Mouse (Mus musculus) brain, embryonic 18.5 days (tissue): Measurements from ENCODE around the gene Trim3.

Source experiments
- DNase-seq: peaks from one replicate; pipeline ENCODE4 v3.0.0-alpha.2; 2012; ENCODE audit warnings: low read depth, low spot score

Gene Trim3

DNA sequence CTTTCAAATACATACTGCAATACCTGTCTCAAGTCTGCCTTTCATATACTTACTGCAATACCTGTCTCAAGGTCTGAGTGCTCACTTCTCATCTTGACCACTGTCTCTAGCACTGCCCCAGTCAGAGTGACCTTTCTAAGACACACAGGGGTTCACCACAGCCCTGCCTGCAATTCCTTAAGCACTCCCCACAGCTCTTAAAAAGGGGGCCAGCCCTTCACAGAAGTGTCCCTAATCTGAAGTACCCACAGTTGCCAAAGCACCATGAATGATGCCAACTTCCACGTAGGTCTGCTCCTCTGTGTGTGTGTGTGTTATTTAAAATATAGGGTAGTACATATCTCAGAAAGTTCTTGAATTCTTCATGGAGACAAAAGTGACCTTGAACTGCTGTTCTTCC lies 21.6 kb downstream of the Trim3 start:
- no peak for DNase-seq

DNA sequence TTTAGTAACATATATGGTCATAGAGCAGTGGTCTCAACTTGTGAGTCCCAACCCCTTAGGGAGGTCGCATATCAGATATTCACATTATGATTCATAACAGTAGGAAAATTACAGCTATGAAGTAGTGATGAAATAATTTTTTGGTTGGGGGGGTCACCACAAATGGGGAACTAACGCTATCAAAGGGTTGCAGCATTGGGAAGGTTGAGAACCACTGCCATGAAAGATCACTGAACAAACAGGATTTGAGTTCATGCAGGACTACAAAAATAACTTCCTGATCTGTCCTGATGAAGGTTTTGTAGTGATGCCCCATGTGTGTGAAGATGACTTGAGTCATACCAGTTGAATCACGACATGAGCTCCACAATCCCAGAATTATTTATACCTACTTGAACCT lies 24.9 kb downstream of the Trim3 start:
- no peak for DNase-seq

DNA sequence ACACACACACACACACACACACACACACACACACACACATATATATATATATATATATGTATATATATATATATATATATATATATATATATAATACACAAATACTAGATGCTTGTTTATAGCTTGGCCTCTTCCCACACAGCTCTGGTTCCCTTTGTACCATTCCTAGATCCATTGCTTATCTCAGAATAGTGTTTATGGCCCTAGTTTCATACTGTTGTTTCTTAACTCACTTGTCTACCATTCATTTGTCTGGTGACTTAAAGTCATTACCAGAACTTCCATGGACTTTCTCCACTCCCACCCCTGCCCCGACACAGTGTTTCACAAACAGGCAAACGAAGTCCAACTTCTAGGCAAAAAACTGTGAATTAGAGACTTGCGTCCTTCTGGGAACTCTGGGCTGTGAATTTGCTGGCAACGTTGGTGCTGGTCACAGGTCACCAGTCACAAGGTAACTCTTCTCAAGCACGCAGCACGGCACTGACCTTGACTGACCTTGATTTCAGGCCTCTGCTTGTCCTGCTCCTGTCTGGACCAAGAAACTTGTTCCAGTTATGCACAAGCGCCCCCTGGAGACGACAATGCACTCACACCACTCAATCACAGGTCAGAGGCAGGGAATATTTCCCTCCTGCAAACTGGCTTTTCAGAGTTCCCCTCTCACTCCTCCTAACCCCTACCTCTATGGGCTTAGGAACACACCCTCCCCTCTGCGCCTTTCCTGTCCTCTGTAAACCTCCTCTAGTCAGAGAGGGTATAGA lies 30.3 kb downstream of the Trim3 start:
- no peak for DNase-seq

DNA sequence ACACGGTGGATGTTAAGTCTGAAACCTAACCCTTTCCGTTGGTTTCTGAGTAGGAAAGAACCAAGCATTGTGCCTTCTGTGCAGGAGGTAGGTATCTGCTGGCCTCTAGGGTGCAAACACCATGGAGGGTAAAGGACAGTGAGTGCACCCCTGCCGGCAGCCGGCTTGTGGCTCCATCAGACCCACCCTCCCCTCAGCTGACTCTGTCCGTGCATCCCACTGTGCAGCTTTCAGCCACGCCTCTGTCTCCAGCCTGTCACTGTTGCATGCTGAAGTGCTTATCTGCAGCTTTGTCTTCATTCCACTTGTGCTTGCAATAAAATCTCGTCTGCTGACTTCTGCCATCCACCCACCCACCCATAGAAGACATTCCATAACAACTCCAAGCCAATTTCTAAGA lies 43.3 kb downstream of the Trim3 start:
- DNase-seq = no peak

DNA sequence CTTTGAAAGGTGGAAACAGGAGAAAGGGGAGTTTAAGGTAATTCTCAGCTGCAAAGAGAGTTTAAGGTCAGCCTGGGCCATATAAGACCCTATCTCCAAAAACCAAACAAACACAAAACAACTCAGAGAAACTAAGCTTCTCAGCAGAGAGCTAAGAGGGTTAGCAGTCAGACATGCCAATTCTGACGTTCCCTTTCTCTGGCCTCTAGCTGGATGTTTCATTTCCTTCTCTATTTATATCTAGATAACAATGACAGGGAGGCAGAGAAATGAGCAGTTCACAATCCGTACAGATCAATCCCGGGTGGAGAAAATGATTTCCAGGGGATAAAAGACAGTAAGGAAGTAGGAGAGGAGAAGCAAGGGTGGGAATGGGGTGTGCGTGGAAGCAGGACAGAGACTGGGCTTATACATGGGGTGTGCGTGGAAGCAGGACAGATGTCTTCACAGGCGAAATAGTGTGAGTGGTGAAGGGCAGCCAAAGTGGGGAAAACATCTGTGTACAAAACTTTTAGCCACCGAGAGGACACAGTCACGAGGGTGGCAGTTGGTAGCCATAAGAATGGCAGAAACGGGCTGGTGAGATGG lies 45.0 kb downstream of the Trim3 start:
- DNase-seq = no peak

DNA sequence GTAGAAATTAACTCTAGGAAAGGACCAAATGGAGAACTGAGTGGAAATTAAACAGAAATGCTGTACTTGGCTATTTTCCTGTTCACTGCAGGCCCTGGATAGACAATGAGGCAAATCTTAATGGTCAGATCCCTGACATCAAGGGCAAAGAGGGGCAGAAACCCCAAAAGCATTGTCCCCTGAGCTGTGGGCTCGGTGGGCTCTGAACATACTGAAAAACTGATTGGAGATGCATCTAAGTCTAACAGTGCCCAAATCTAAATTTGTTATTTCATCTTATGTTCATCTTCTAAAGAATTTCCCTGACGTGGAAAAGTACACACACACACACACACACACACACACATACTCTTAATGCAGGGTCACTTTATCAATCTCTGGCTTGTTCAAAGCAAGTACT lies 51.4 kb downstream of the Trim3 start:
- DNase-seq = no peak

DNA sequence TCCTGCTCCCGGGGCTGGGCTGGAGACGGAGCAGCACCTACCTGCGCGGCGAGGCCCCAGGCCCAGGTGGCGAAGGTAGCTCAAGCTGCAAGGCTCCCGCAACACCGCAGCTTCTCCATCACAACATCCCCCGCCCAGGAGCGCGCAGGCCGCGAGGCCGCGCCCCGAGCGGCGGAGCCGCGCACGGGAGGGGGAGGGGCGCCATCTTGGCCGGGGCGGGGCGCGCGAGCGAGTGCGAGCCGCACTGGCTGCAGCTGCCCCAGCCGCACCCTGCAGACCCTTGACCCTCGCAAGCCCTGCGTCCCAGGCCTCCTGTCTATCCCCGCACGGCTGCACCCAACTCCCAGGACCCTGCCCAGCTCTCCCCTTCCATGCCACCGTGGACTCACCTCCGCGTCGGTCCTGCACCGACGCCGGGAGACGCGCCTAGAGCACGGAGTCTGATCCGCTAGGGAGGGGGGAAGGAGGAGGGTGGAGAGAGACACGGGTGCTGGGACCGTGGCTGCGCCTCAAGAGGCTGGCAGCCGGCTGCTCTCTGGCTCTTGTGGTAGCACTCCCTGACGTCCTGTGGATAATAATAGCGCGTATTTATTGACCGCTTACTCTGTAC lies 52.2 kb downstream of the Trim3 start, which contains the start of gene Apbb1:
Gene Apbb1, minus strand, starts transcription at position 560 of the 610 bp plus-strand sequence.
- no peak for DNase-seq

DNA sequence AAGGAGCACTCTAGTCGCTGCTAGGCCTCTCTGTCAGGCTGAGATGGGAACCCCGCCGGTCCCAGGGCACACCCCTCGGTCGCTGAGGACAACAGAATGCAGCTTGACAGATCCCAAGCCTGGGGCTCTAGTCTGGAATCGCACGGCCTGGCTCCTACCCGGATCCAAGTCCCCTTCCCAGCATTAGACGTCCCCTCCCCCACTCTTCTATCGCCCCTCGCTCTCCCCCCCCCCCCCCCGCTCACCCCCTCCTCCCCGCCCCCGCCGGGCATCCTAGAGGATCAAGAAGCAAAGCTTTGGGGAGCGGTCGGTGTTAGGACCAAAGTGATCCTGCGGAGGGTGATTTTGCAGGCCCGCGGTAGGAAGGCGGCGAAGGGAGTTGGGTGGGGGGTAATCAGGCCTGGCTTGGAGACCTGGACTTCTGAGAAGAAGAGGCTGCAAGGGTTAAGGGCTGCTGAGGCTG lies 52.7 kb downstream of the Trim3 start:
- DNase-seq = no peak

DNA sequence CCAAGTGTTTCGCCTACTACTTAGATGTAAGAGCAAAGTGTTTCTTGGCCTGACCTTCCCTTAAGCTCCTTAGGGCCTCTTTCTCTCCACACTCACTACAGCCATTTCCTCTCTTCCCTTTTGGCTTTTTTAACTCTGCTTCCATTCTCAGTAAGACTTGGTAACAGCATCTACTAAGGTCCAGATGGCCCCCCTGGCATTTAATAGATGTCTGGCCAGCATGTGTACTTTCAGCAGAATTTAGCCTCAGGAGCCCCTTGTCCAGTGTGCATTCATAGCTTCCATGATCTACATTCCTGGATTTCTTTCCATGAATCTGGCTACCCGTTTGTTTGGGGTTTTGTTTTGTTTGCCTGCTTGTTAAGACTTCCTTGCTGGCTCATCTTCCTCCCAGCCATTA lies 54.9 kb downstream of the Trim3 start:
- DNase-seq = no peak

DNA sequence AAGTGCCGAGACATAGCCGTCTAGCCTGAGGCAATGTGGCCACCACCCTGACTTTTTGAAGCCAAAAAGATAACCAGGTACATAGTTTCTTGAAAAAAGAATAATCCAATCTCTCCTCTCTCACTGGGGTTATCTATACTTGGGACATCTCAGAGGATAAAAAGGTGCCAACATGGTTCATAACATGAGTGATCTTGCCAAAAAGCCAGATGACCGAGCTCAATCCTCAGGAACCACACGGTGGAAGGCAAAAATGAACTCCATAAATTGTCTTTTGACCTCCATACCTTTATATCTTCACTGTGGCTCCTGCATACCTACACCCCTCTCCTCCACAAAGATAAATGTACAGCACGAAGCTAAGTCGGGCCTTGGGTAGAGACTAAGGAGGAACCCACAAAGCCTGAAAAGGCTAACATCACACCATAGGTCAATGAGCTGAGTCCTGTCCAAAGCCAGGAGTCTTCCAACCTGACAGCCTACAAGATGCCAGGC lies 55.9 kb downstream of the Trim3 start:
- DNase-seq = no peak

DNA sequence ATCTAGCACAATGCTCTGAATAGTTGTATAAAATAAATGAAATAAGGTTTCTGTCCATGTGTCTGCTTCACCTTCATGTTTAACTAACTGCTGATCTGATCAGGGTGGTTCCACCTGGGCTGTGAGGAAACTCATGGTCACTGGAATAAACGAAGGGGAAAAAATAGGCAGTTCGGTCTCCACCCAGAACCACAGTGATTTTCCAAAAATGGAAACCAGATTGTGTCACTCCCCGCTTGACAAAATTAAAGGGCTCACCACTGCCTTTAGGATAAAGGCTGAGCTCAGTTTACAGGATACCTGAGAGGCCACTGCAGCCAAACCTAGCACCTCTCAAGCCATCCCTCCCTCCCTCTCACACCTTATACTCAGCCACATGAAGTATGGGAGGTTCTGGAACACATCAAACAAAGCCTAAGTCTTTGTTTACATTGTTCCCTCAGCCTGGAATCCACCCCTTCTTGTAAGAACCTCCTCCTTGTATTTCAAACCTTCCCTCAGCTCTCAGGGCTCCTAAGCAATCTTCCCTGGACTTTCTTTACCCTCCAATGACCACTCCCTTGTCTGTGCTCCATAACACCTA lies 57.1 kb downstream of the Trim3 start:
- DNase-seq = no peak

DNA sequence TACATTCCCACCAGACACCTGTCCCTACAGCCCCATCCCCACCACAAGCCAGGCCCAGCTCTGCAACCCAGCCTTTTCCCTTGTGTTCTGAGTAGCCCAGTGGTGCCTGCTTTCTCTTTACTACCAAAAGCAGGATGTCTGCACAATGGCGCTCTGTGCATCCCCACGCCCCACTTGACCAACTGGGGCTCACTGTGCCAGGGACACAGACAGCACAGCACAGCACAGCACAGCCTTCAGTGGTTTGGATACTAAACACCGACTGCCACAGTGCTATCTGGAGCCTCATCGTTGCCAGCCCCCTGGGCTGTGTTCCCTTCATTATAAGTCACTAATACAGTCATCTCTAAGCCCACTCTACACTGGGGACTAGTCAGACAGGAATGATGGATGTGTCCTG lies 58.8 kb downstream of the Trim3 start:
- DNase-seq = no peak

DNA sequence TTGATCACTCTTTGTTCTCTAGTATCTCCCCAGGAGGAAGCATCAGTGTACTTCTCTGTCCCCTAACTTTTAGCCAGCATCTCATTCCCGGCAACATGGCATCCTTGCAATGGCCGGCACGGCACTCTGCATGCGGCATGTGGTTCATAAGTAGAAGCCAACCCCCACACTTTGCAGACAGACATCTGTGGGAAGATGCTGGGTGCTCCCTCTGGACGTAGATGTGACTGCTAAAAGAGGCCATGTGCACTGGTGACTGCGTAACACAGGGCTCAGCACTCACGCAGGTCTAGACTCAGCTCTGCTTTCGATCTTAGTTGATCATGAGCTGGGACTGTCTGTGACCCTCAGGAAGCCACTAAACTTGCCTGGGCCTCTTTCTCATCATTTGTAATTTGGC lies 60.4 kb downstream of the Trim3 start:
- DNase-seq = no peak

DNA sequence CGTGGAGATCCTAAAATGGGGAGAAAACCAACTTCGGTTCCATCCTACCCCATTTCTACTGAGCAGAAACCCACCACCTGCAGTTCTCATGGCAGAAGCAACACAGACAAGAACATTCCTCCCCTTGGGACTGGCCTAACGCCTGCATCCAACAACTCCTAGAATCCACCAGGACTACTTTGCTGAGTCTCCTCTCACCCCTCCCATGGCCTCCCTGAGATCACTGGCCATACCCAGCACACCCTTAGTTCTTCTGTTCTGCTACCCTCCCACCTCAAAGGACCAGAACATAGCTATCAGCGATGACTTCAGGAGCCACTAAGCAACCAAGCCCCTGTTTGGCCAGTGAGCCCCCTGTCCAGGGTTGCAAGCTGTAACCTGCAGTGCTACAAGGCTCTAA lies 62.6 kb downstream of the Trim3 start:
- DNase-seq = no peak

DNA sequence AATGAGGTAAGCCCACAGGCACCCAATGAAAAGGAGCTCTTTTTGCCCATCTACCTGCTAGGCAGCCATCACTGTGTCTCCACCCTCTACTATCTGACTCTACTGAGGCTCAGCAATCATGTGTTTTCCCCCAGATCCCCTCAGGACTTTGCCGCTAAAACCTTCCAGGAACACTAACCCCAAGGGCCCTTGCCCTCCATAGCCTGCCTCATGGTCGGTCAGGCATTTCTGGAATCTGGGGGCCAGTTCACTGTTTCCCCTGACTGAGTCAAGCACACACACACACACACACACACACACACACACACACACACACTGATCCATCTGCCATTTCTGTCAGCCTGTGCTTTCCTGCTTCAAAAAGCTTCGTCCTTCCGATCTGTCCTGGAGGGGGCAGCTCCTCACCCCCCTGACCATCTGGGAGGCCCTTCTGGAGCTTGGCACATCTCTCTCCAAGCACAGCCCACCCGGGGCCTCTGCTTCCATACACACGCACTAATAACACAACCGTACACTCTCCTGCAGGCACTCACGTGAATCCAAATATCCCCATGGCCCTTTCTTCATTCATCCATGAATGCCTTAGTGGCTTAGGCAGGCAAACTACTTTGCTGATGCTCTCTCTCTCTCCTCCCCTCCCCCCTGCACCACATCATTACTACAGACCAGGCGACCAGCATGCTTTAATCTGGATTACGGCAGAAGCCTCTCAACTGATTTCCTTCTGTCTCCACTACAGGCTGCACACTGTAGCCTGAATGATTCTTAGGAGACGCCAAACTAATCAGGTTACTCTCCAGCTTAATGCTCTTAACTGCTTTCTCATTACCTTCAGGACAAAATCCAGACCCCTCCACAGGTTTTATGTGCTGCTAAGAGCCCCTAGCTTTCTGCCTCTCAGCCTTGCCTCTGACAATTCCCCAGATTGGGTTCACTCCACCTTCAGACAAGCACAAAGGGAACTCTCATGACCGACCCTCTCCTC lies 63.6 kb downstream of the Trim3 start:
- peak; percentile 16 for DNase-seq

DNA sequence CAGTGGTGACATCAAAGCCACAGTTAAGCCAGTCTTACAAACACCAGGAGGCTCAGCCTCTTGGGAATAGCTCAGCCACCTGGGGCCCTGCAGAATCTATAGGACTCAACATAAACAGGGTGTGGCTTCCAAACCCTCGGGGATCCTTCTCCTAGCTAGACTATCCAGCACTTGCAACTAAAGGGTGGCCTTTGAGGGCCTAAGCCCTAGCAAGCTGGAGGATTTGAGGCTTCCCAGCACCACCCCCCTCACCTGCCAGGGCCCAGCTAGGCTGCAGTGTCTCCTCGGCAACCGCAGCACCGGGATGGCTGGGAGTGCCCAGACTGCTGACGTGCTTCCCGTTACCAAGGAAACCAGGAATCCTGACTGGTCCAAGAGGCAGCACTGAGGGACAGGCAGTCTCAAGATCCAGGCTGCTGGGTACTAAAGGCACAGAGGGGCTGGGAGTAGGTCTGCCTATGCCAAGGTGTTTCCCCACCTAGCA lies 64.3 kb downstream of the Trim3 start:
- DNase-seq = peak; percentile 60

DNA sequence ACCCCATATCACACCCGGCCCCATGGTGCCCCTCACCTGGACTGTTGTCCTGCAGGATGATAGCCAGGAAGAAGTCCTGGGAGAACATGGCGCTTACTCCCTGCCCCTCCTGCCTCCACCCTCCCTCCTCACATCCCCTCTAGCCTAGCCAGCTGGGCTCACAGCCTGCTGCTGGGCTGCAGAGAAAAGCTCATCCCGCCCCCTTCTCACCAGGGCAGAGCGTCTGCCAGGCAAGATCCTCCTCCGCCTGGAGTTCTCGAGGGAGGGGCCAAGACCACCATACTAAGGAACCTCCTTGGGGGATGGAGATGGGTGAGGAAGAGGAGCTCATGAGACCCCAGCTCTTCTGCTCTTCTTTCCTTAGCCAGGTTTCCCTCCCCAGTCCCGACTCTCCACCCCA lies 64.8 kb downstream of the Trim3 start:
- DNase-seq = peak; percentile 16

DNA sequence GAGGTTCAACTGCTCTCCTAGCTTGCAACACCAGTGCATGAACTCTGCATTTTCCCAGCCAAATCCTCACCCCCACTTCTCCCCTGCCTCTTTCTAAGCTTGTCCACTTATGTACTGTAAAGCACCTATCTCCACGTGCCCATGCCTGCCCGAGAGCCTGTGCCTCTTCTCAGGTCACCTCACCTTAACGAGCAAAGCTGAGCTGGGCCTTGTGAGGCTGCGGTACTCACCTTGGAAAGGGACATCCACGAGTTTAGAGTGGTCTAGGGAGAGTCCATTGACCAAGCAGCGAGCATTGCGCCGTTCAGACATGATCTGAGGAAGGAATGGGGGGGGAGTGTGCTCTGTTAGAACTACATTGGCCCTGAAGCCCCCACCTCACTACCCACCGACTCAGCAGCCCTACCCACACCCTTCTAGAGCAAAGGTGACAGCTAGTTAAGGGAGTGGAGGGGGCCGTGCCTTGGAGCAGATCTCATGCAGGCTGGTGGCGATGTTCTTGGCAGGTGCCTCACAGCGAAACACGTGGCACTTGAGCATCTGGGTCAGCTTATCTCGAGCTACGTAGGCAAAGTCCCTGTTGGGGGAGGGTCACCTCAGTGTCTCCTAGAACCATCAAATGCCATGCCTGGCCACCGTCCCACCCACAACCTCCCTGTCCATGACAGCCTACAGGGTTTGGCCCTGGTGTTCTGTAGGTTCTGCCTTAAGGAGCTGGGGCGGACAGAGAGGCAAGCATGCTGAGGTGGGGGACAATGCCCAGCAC lies 68.1 kb downstream of the Trim3 start:
- no peak for DNase-seq

DNA sequence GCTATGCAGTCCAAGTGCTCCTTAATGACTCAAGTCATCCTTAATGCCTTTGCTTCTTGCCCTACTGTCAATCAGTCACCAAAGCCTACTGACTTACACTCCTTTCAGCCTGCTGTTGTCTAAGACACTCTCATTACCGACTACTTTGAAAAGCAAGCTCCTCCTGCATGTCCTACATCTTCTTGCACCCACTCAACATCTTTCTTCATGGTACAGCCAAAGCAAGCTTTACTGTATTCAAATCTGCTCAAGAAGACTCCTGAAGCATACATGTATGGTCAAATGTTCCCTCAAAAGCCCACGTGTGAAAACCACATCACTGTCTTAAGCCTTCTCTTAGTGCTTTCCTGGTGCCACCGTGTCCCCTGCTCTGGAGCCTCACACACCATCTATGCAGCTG lies 70.0 kb downstream of the Trim3 start:
- DNase-seq = no peak

DNA sequence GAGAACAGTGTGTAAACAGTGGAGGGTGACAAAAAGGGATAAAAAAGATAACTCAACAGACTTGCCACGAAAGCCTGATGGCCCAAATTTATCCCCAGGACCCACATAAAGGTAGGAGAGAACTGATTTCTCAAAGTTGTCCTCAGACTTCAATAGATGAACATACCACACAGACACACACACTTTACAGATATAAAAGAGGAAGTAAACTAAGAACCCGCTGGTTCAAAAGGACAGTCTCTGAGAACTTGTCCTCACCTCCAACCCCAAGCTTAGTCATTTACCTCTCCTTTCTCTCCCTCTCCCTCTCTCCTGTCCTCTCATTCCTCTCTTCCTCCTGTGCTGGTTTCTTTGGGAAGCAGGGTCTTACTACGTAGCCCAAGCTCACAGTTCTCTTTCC lies 71.1 kb downstream of the Trim3 start:
- no peak for DNase-seq
